Mouse (Mus musculus): ENCODE data around the gene Rhcg. TPM values are rescaled to one million over a fixed set of nuclear protein-coding genes. Genes with fewer than 3 reads are reported as not detected.

Gene Rhcg
- polyA plus RNA-seq, 1 experiment from 2014 or later = not detected

GRCm38 (mm10) chr7:79628271-79628913, 10.9 kb upstream of the Rhcg start:
- no peak overlapping the region for H3K9ac ChIP-seq
- H3K4me3 ChIP-seq = no peak overlapping the region
- H3K36me3 ChIP-seq = no peaks in the 10 kb centered on the region
- H3K4me1 ChIP-seq (replicated peaks) = no peaks in the 10 kb centered on the region
- ATAC-seq (ENCODE audit: insufficient number of reproducible peaks, low FRiP score) = no peak
- H3K27ac ChIP-seq (ENCODE audit: poor library complexity, severe bottlenecking) = no peak overlapping the region
- WGBS = 64% methylated on average over 4 of the region's 4 CpGs
- H3K9me3 ChIP-seq (replicated peaks) = no peaks in the 10 kb centered on the region
- H3K27me3 ChIP-seq (replicated peaks) = peaks cover 37% of the 10 kb centered on the region
- H3K4me2 ChIP-seq = no peak overlapping the region

- H3K9ac ChIP-seq = no peak overlapping the region
- 62% methylated on average over 5 of the region's 5 CpGs for WGBS
- H3K27ac ChIP-seq (ENCODE audit: poor library complexity, severe bottlenecking) = no peak overlapping the region
- no peaks in the 10 kb centered on the region for H3K36me3 ChIP-seq
- no peak overlapping the region for H3K4me2 ChIP-seq
- H3K27me3 ChIP-seq (replicated peaks) = peaks cover 29% of the 10 kb centered on the region; the same call in 1 of the 2 replicates
- ATAC-seq (ENCODE audit: insufficient number of reproducible peaks, low FRiP score) = no peak
- no peaks in the 10 kb centered on the region for H3K9me3 ChIP-seq (replicated peaks)
- H3K4me3 ChIP-seq = no peak overlapping the region
- no peaks in the 10 kb centered on the region for H3K4me1 ChIP-seq (replicated peaks)
Measured at GRCm38 (mm10) chr7:79626170-79626569, 8.7 kb upstream of the Rhcg start.

GRCm38 (mm10) chr7:79623086-79623485, 5.6 kb upstream of the Rhcg start:
- Histone ChIP-seq H3K27me3 (replicated peaks) (peaks cover 37% of the 10 kb centered on the region), H3K9me3 (replicated peaks) (no peaks in the 10 kb centered on the region), H3K27ac (ENCODE audit: poor library complexity, severe bottlenecking) (no peak overlapping the region), H3K36me3 (no peaks in the 10 kb centered on the region), H3K4me1 (replicated peaks) (no peaks in the 10 kb centered on the region), H3K4me2 (no peak overlapping the region), H3K4me3 (no peak overlapping the region), H3K9ac (no peak overlapping the region)
- ATAC-seq (ENCODE audit: insufficient number of reproducible peaks, low FRiP score) = no peak
- whole genome bisulfite sequencing = 54% methylated on average over 8 of the region's 8 CpGs

GRCm38 (mm10) chr7:79619493-79619892, 2.0 kb upstream of the Rhcg start:
- no peak for ATAC-seq (ENCODE audit: insufficient number of reproducible peaks, low FRiP score)
- 57% methylated on average over 4 of the region's 4 CpGs for WGBS
- Histone ChIP-seq H3K27me3 (replicated peaks) (peaks cover 59% of the 10 kb centered on the region), H3K4me3 (no peak overlapping the region), H3K36me3 (no peaks in the 10 kb centered on the region), H3K4me2 (no peak overlapping the region), H3K27ac (ENCODE audit: poor library complexity, severe bottlenecking) (no peak overlapping the region), H3K9me3 (replicated peaks) (no peaks in the 10 kb centered on the region), H3K9ac (no peak overlapping the region), H3K4me1 (replicated peaks) (peaks cover 7% of the 10 kb centered on the region)

- no peak overlapping the region for H3K27ac ChIP-seq (ENCODE audit: poor library complexity, severe bottlenecking)
- H3K9me3 ChIP-seq (replicated peaks) = no peaks in the 10 kb centered on the region
- ATAC-seq (ENCODE audit: insufficient number of reproducible peaks, low FRiP score) = no peak
- WGBS = 65% methylated on average over 1 of the region's 1 CpGs
- H3K4me1 ChIP-seq (replicated peaks) = peaks cover 7% of the 10 kb centered on the region
- no peak overlapping the region for H3K9ac ChIP-seq
- no peak overlapping the region for H3K4me3 ChIP-seq
- H3K4me2 ChIP-seq = no peak overlapping the region
- H3K36me3 ChIP-seq = no peaks in the 10 kb centered on the region
- H3K27me3 ChIP-seq (replicated peaks) = peaks cover 87% of the 10 kb centered on the region
Measured at GRCm38 (mm10) chr7:79615941-79616340, 1.5 kb downstream of the Rhcg start.

GRCm38 (mm10) chr7:79615008-79615407, 2.4 kb downstream of the Rhcg start:
- WGBS = 74% methylated on average over 4 of the region's 4 CpGs
- Histone ChIP-seq H3K9ac (no peak overlapping the region), H3K4me1 (replicated peaks) (peaks cover 7% of the 10 kb centered on the region), H3K27ac (ENCODE audit: poor library complexity, severe bottlenecking) (no peak overlapping the region), H3K4me3 (no peak overlapping the region), H3K36me3 (no peaks in the 10 kb centered on the region), H3K4me2 (no peak overlapping the region), H3K27me3 (replicated peaks) (peaks cover 95% of the 10 kb centered on the region), H3K9me3 (replicated peaks) (no peaks in the 10 kb centered on the region)
- no peak for ATAC-seq (ENCODE audit: insufficient number of reproducible peaks, low FRiP score)

- no peak for ATAC-seq (ENCODE audit: insufficient number of reproducible peaks, low FRiP score)
- 55% methylated on average over 11 of the region's 11 CpGs for WGBS
Measured at GRCm38 (mm10) chr7:79613314-79613713, 4.1 kb downstream of the Rhcg start.

GRCm38 (mm10) chr7:79612783-79613182, 4.7 kb downstream of the Rhcg start:
- H3K4me2 ChIP-seq = no peak overlapping the region
- H3K9me3 ChIP-seq (replicated peaks) = no peaks in the 10 kb centered on the region
- no peaks in the 10 kb centered on the region for H3K36me3 ChIP-seq
- H3K9ac ChIP-seq = no peak overlapping the region
- no peak overlapping the region for H3K4me3 ChIP-seq
- H3K27me3 ChIP-seq (replicated peaks) = peaks cover 87% of the 10 kb centered on the region
- no peak overlapping the region for H3K27ac ChIP-seq (ENCODE audit: poor library complexity, severe bottlenecking)
- no peak for ATAC-seq (ENCODE audit: insufficient number of reproducible peaks, low FRiP score)
- H3K4me1 ChIP-seq (replicated peaks) = peaks cover 8% of the 10 kb centered on the region
- WGBS = 9% methylated on average over 6 of the region's 6 CpGs

More at GRCm38 (mm10) chr7:79613314-79613713, 4.1 kb downstream of the Rhcg start:
- Histone ChIP-seq H3K9ac (no peak overlapping the region), H3K4me3 (no peak overlapping the region), H3K4me1 (replicated peaks) (peaks cover 7% of the 10 kb centered on the region), H3K27ac (ENCODE audit: poor library complexity, severe bottlenecking) (no peak overlapping the region), H3K4me2 (no peak overlapping the region), H3K9me3 (replicated peaks) (no peaks in the 10 kb centered on the region), H3K27me3 (replicated peaks) (peaks cover 87% of the 10 kb centered on the region), H3K36me3 (no peaks in the 10 kb centered on the region)

GRCm38 (mm10) chr7:79611901-79612300, 5.6 kb downstream of the Rhcg start:
- Histone ChIP-seq H3K4me1 (replicated peaks) (peaks cover 7% of the 10 kb centered on the region), H3K27me3 (replicated peaks) (peaks cover 87% of the 10 kb centered on the region), H3K9me3 (replicated peaks) (no peaks in the 10 kb centered on the region), H3K36me3 (no peaks in the 10 kb centered on the region), H3K4me2 (no peak overlapping the region), H3K27ac (ENCODE audit: poor library complexity, severe bottlenecking) (no peak overlapping the region), H3K4me3 (no peak overlapping the region), H3K9ac (no peak overlapping the region)
- no peak for ATAC-seq (ENCODE audit: insufficient number of reproducible peaks, low FRiP score)
- 60% methylated on average over 9 of the region's 9 CpGs for WGBS

- WGBS = 3% methylated on average over 25 of the region's 25 CpGs
- Histone ChIP-seq H3K36me3 (no peaks in the 10 kb centered on the region), H3K4me3 (peak overlapping the region; percentile 21), H3K4me1 (replicated peaks) (peaks cover 7% of the 10 kb centered on the region), H3K9ac (no peak overlapping the region), H3K9me3 (replicated peaks) (no peaks in the 10 kb centered on the region), H3K27me3 (replicated peaks) (peaks cover 86% of the 10 kb centered on the region), H3K27ac (ENCODE audit: poor library complexity, severe bottlenecking) (no peak overlapping the region), H3K4me2 (peak overlapping the region; percentile 65)
- ATAC-seq (ENCODE audit: insufficient number of reproducible peaks, low FRiP score) = peak; percentile 60; the same call in 1 of the 2 replicates
Measured at GRCm38 (mm10) chr7:79607263-79607921, 10.1 kb downstream of the Rhcg start.

- Histone ChIP-seq H3K9me3 (replicated peaks) (no peaks in the 10 kb centered on the region), H3K4me1 (replicated peaks) (peaks cover 7% of the 10 kb centered on the region), H3K4me2 (0 out of 2 replicates have a peak overlapping the region, but pooled peaks have one; percentile 65), H3K27me3 (replicated peaks) (peaks cover 86% of the 10 kb centered on the region), H3K4me3 (no peak overlapping the region), H3K27ac (ENCODE audit: poor library complexity, severe bottlenecking) (no peak overlapping the region), H3K36me3 (no peaks in the 10 kb centered on the region), H3K9ac (no peak overlapping the region)
- WGBS = 36% methylated on average over 3 of the region's 3 CpGs
- no peak for ATAC-seq (ENCODE audit: insufficient number of reproducible peaks, low FRiP score)
Measured at GRCm38 (mm10) chr7:79606766-79607165, 10.7 kb downstream of the Rhcg start.

All from heart, embryonic 12.5 days (tissue).